Mouse (Mus musculus) hindbrain, embryonic 12.5 days (tissue): Measurements from ENCODE around the gene Sgca. TPM values are rescaled to one million over a fixed set of nuclear protein-coding genes. Genes with fewer than 3 reads are reported as not detected.

Experiments used
- ATAC-seq: fragments of 200-750 bp; cut with Nextera tagmentation; 2 replicates; pipeline ENCODE4 v1.8.0; 2017; ENCODE audit warnings: moderate TSS enrichment; ENCODE audit not compliant: low FRiP score
- H3K27ac ChIP-seq: fragments of 300-500 bp; sonication (generic); 2 replicates; pipeline ENCODE4 v1.5.1; 2016; ENCODE audit warnings: mild to moderate bottlenecking
- H3K27me3 ChIP-seq: fragments of 300-500 bp; sonication (generic); 2 replicates; pipeline ENCODE4 v1.6.1; 2016; ENCODE audit warnings: mild to moderate bottlenecking
- H3K36me3 ChIP-seq: fragments of 300-500 bp; sonication (generic); 2 replicates; pipeline ENCODE4 v1.6.1; 2016; ENCODE audit warnings: mild to moderate bottlenecking
- H3K4me1 ChIP-seq: fragments of 300-500 bp; sonication (generic); 2 replicates; pipeline ENCODE4 v1.6.1; 2016
- H3K4me2 ChIP-seq: fragments of 300-500 bp; sonication (generic); replicated peaks from 2 replicates; pipeline ENCODE4 v1.6.1; 2016; ENCODE audit warnings: mild to moderate bottlenecking
- H3K4me3 ChIP-seq: fragments of 300-500 bp; sonication (generic); 2 replicates; pipeline ENCODE4 v1.5.1; 2016; ENCODE audit warnings: mild to moderate bottlenecking
- H3K9ac ChIP-seq: fragments of 300-500 bp; sonication (generic); 2 replicates; pipeline ENCODE4 v1.6.1; 2016; ENCODE audit warnings: mild to moderate bottlenecking, moderate library complexity
- H3K9me3 ChIP-seq: fragments of 300-500 bp; sonication (generic); replicated peaks from 2 replicates; pipeline ENCODE4 v1.6.1; 2016; ENCODE audit warnings: mild to moderate bottlenecking
- WGBS: fragments of 180-500 bp; shearing (Covaris S2); methylation state at CpG from one replicate; pipeline ENCODE4 v1.1.7; 2016; 5-methylcytosine and 5-hydroxymethylcytosine counted together
- polyA plus RNA-seq: library from polyadenylated mRNA; unstranded; fragments of >200 nt; fragmentation: Nextera tagmentation; extraction: Ambion mirVana; gene quantifications from 2 replicates; pipeline ENCODE4 v1.2.1, GENCODE M21; 2016

The Sgca gene
- polyA plus RNA-seq, 1 experiment from 2014 or later = 0.43 TPM

GRCm38 (mm10) chr11:94990102-94990748, 14.1 kb upstream of the Sgca start:
- Histone ChIP-seq H3K4me1 (peaks cover 57% of the 10 kb centered on the region), H3K4me3 (peak overlapping the region; percentile 93)
- WGBS = 47% methylated on average over 6 of the region's 6 CpGs

DNA sequence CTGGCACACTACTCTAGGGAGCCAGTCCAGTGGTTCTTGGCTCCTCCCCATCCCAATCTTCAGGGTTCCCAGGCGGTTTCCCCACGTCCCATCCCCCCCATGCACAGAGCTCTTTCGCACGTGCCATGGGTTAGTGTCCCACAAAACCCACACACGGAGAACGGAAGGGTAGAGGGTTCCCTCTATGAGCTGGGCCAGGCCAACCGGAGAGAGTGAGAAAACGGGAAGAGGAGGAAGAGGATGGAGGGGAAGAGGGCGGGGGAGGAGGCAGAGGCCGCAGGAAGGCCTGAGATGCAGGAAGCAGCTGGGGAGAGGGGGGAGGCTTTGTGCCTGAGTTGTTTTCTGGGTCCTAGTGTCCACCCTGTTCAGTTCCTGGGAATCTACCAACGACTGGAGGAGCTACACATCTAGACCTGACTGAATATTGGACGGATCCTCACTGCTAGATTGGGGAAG, 13.5 kb upstream of the Sgca start:
- no peaks in the 10 kb centered on the region for H3K27me3 ChIP-seq
- WGBS = 0% methylated on average over 12 of the region's 12 CpGs

More at GRCm38 (mm10) chr11:94990102-94990748, 14.1 kb upstream of the Sgca start:
- H3K4me2 ChIP-seq = peak overlapping the region; percentile 93
- H3K9me3 ChIP-seq = no peaks in the 10 kb centered on the region
- H3K27ac ChIP-seq = peak overlapping the region; percentile 95
- H3K36me3 ChIP-seq = no peaks in the 10 kb centered on the region
- peak overlapping the region; percentile 53 for H3K9ac ChIP-seq
- no peaks in the 10 kb centered on the region for H3K27me3 ChIP-seq
- no peak for ATAC-seq

DNA sequence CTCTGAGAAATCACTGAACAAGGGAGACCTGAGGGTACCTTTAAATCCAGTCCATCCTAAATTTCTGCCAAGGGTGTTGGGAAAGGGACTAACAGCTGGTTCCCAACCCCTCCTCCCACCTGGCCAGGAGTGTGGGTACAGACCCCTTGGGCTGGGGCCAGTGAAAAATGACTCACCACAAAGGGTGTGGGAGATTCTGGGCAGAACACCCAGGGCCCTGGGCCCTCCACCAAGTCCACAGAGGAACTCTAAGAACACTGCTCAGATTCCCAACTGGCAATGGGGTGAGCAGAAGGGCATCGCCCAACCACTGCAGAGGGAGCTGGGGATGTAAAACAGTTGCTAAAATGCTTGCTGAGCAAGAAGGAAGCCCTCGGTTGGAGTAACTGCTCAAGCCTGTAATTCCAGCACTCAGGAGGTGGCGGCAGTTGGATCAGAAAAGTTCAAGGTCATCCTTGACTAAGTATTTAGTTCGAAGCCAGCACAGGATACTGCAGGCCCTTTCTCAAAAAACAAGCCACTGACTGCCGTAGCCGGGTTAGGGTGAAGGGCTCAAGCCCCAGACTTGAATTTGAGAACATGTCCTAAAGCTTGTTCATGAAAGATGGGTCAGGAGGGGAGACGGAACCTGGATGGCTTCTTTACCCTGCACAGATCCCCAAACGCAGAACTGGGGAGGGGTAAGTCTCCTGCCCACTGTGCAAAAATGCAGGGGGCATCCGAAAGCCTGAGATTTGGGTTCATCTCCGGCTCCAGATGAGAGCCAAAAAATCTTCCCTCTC, 12.8 kb upstream of the Sgca start:
- WGBS = 15% methylated on average over 10 of the region's 10 CpGs
- Histone ChIP-seq H3K27me3 (no peaks in the 10 kb centered on the region), H3K4me3 (peak overlapping the region; percentile 93), H3K27ac (peak overlapping the region; percentile 95), H3K36me3 (no peaks in the 10 kb centered on the region), H3K4me1 (peaks cover 45% of the 10 kb centered on the region), H3K4me2 (peak overlapping the region; percentile 93), H3K9ac (peak overlapping the region; percentile 65), H3K9me3 (no peaks in the 10 kb centered on the region)
- no peak for ATAC-seq

More for the DNA sequence above, 13.5 kb upstream of the Sgca start:
- peak overlapping the region; percentile 93 for H3K4me3 ChIP-seq
- H3K4me1 ChIP-seq = peaks cover 51% of the 10 kb centered on the region
- no peaks in the 10 kb centered on the region for H3K36me3 ChIP-seq
- peak overlapping the region; percentile 65 for H3K9ac ChIP-seq
- no peaks in the 10 kb centered on the region for H3K9me3 ChIP-seq
- peak; percentile 57 for ATAC-seq
- peak overlapping the region; percentile 95 for H3K27ac ChIP-seq
- peak overlapping the region; percentile 93 for H3K4me2 ChIP-seq

- peaks cover 34% of the 10 kb centered on the region for H3K4me1 ChIP-seq
- H3K27ac ChIP-seq = no peak overlapping the region
- H3K4me2 ChIP-seq = no peak overlapping the region
- H3K9me3 ChIP-seq = no peaks in the 10 kb centered on the region
- no peaks in the 10 kb centered on the region for H3K27me3 ChIP-seq
- 86% methylated on average over 8 of the region's 8 CpGs for WGBS
- no peak overlapping the region for H3K4me3 ChIP-seq
- no peaks in the 10 kb centered on the region for H3K36me3 ChIP-seq
- H3K9ac ChIP-seq = no peak overlapping the region
- no peak for ATAC-seq
Observed at GRCm38 (mm10) chr11:94987851-94988250, 11.7 kb upstream of the Sgca start.

GRCm38 (mm10) chr11:94987341-94987740, 11.2 kb upstream of the Sgca start:
- Histone ChIP-seq H3K4me2 (no peak overlapping the region), H3K4me1 (peaks cover 29% of the 10 kb centered on the region), H3K36me3 (no peaks in the 10 kb centered on the region), H3K9ac (no peak overlapping the region), H3K9me3 (no peaks in the 10 kb centered on the region), H3K27me3 (no peaks in the 10 kb centered on the region), H3K27ac (no peak overlapping the region), H3K4me3 (no peak overlapping the region)
- WGBS = 46% methylated on average over 6 of the region's 6 CpGs
- no peak for ATAC-seq

DNA sequence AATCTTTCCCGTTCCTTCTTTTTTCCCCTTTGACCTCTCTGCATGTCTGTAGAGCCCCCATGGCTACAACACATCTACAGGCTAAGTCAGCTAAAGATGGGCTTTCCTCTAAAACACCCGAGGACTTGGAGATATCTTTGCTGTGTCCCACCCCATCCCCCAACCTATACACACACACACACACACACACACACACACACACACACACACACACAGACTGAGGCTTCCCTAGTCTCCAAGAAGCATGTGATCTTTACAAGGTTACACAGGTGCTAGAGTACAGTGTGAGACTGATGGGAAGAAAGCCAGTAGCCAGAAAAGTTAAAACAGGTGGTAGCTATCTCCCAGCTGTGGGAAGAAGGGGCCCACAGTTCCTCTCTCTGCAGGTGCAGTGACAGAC, 10.3 kb upstream of the Sgca start:
- H3K27me3 ChIP-seq = no peaks in the 10 kb centered on the region
- peaks cover 26% of the 10 kb centered on the region for H3K4me1 ChIP-seq
- H3K9me3 ChIP-seq = no peaks in the 10 kb centered on the region
- H3K4me2 ChIP-seq = no peak overlapping the region
- H3K4me3 ChIP-seq = no peak overlapping the region
- no peak for ATAC-seq
- H3K36me3 ChIP-seq = no peaks in the 10 kb centered on the region
- H3K9ac ChIP-seq = no peak overlapping the region
- H3K27ac ChIP-seq = no peak overlapping the region
- WGBS = 62% methylated on average over 2 of the region's 2 CpGs

DNA sequence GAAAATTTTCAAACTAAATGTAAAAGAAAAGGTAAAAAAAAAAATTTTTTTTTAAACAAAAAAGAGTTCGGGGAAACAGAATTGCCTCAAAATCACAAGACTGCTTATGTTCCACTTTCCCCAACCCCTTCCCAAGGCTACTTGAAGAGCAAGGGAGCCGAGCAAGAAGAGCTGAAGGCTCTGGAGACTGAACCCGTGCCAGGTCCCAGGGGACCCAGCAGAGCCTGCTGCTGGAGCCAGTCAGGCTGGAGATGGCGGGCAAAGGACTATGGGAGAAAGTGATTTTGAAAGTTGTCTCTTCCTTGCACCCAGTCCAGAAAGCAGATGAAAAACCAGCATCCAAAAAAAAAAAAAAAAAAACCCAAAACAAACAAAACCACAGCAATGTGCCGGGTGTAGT, 9.7 kb upstream of the Sgca start:
- no peak overlapping the region for H3K4me2 ChIP-seq
- no peaks in the 10 kb centered on the region for H3K36me3 ChIP-seq
- no peak overlapping the region for H3K9ac ChIP-seq
- H3K4me1 ChIP-seq = peaks cover 26% of the 10 kb centered on the region
- H3K4me3 ChIP-seq = no peak overlapping the region
- no peak overlapping the region for H3K27ac ChIP-seq
- 73% methylated on average over 5 of the region's 5 CpGs for WGBS
- no peak for ATAC-seq
- H3K9me3 ChIP-seq = no peaks in the 10 kb centered on the region
- H3K27me3 ChIP-seq = no peaks in the 10 kb centered on the region

GRCm38 (mm10) chr11:94985140-94985539, 9.0 kb upstream of the Sgca start:
- Histone ChIP-seq H3K9me3 (no peaks in the 10 kb centered on the region), H3K9ac (no peak overlapping the region), H3K4me1 (peaks cover 20% of the 10 kb centered on the region), H3K27ac (no peak overlapping the region), H3K36me3 (no peaks in the 10 kb centered on the region), H3K27me3 (no peaks in the 10 kb centered on the region), H3K4me3 (no peak overlapping the region), H3K4me2 (no peak overlapping the region)
- ATAC-seq = no peak
- 55% methylated on average over 1 of the region's 1 CpGs for WGBS

GRCm38 (mm10) chr11:94979462-94980179, 3.5 kb upstream of the Sgca start:
- Histone ChIP-seq H3K9ac (0 out of 2 replicates have a peak overlapping the region, but pooled peaks have one; percentile 19), H3K4me1 (peaks cover 14% of the 10 kb centered on the region)
- peak; percentile 30; the same call in 1 of the 2 replicates for ATAC-seq

GRCm38 (mm10) chr11:94978947-94979346, 2.8 kb upstream of the Sgca start:
- peak; percentile 96 for ATAC-seq
- peak overlapping the region; percentile 10; the same call in 1 of the 2 replicates for H3K4me3 ChIP-seq
- peaks cover 14% of the 10 kb centered on the region for H3K4me1 ChIP-seq
- no peaks in the 10 kb centered on the region for H3K36me3 ChIP-seq
- WGBS = under 1% methylated on average over 20 of the region's 20 CpGs
- H3K27me3 ChIP-seq = no peaks in the 10 kb centered on the region
- H3K27ac ChIP-seq = peak overlapping the region; percentile 91
- H3K9ac ChIP-seq = 0 out of 2 replicates have a peak overlapping the region, but pooled peaks have one; percentile 46
- no peaks in the 10 kb centered on the region for H3K9me3 ChIP-seq
- peak overlapping the region; percentile 44 for H3K4me2 ChIP-seq

More at GRCm38 (mm10) chr11:94979462-94980179, 3.5 kb upstream of the Sgca start:
- Histone ChIP-seq H3K4me2 (peak overlapping the region; percentile 44), H3K36me3 (no peaks in the 10 kb centered on the region), H3K27me3 (no peaks in the 10 kb centered on the region), H3K4me3 (peak overlapping the region; percentile 10; the same call in 1 of the 2 replicates), H3K27ac (no peak overlapping the region; the same call in 1 of the 2 replicates), H3K9me3 (no peaks in the 10 kb centered on the region)
- 75% methylated on average over 11 of the region's 11 CpGs for WGBS

- H3K27ac ChIP-seq = peak overlapping the region; percentile 91
- WGBS = 38% methylated on average over 9 of the region's 9 CpGs
- peak; percentile 78 for ATAC-seq
- peak overlapping the region; percentile 44 for H3K4me2 ChIP-seq
- no peaks in the 10 kb centered on the region for H3K27me3 ChIP-seq
- 0 out of 2 replicates have a peak overlapping the region, but pooled peaks have one; percentile 46 for H3K9ac ChIP-seq
- H3K4me3 ChIP-seq = peak overlapping the region; percentile 10; the same call in 1 of the 2 replicates
- peaks cover 15% of the 10 kb centered on the region for H3K4me1 ChIP-seq
- H3K9me3 ChIP-seq = no peaks in the 10 kb centered on the region
- H3K36me3 ChIP-seq = no peaks in the 10 kb centered on the region
Observed at GRCm38 (mm10) chr11:94978178-94978915, 2.2 kb upstream of the Sgca start.
